Mouse (Mus musculus): Measurements from ENCODE around the gene Lrrc15. TPM values are rescaled to one million over a fixed set of nuclear protein-coding genes. Genes with fewer than 3 reads are reported as not detected.

Gene Lrrc15
- under 1 TPM; 0.42 to 0.70 TPM for total RNA-seq (2021)
- long read RNA-seq, experiment 1, result 0 reads
- long read RNA-seq, experiment 2, result 0 reads

DNA sequence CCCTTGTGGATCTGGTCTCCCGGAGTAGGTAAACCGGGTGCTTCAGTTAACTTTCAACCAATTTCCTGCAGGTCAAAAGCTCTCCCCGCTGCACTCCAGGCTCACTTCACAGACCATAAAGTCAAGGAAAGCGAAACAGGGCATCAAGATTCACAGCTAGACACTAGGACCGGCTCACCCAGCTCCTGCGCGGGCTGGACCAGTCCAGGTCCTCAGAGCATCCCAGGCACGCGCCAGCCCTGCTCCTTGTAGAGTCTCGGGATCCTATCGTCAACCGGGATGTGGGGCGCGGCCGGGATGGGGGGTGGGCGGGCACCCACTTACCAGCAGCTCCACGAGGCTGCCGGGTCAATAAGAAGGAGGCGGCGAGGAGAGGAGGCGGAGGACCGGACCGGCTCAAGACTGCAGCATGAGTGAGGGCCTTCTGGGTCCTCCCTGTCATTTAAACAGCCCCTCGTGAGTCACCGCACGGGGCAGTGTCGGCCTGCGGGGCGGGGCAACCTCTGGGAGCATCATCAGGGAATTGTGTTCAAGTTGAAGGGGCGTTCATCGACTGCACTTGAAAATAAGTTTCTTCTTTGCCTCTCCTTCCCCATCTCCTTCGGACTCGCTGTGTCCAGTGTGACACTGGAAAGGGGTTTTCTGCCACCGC is at the start of gene Lrrc15:
TSS of gene Lrrc15 (minus strand) at position 413 of the 652 bp plus-strand sequence.
- peak; percentile 30 for DNase-seq
- intact Hi-C loops (cut with DNase I; ENCODE audit: low total_unique reads), result no loop called here

DNA sequence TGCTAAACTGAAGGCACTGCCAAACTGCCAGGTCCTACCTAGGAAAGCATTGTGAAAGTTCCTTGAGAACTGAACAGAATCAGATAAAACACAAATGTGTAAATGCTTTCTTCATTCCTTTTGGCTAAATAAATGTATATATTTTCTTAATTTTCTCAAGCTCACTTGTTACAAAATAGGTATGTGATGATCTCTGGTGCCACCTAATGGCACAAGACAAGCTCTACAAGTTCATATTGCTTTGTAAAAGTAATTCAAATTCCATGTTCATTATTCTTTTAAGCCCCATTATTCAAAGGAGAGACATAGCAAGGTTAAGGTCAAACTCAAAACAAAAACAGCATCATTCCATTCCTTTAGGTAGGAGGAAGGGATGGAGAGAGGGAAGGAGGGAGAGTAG is 31.2 kb upstream of the Lrrc15 start:
- intact Hi-C loops (cut with DNase I; ENCODE audit: low total_unique reads), result loop anchor here (2.0 kb wide), 1 partner anchor 59 kb away; no protein-coding TSS in a partner anchor
- no peak for DNase-seq

DNA sequence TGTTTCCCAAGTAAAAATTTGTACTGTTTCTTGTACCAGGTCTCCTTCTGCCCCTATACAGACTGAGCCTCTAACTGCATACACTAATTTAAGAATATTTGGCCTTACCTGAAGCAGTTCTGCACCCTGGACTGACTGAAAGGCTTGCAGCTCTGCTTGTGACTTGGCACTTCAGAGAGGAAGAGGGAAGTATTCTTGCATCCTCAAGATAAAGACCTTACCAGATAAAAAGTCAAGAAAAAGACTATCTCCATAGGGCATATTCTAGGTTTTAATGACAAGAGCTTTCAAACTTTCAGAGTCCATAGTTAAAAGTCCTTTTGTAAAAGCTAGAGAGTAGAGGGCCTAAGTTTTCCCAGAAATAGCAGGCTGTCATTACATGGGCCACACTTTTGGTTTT is 27.6 kb upstream of the Lrrc15 start, which contains the start of gene Gp5:
TSS of gene Gp5 (minus strand) at position 133 of the 400 bp plus-strand sequence.
- intact Hi-C loops (cut with DNase I; ENCODE audit: low total_unique reads), result no loop called here
- DNase-seq, result no peak

GRCm38 (mm10) chr16:30310171-30310515 is 27.1 kb upstream of the Lrrc15 start:
- no peak for DNase-seq
- intact Hi-C loops (cut with DNase I; ENCODE audit: low total_unique reads), result no loop called here

GRCm38 (mm10) chr16:30309395-30310170 is 26.5 kb upstream of the Lrrc15 start:
- intact Hi-C loops (cut with DNase I; ENCODE audit: low total_unique reads), result no loop called here
- DNase-seq, result no peak

DNA sequence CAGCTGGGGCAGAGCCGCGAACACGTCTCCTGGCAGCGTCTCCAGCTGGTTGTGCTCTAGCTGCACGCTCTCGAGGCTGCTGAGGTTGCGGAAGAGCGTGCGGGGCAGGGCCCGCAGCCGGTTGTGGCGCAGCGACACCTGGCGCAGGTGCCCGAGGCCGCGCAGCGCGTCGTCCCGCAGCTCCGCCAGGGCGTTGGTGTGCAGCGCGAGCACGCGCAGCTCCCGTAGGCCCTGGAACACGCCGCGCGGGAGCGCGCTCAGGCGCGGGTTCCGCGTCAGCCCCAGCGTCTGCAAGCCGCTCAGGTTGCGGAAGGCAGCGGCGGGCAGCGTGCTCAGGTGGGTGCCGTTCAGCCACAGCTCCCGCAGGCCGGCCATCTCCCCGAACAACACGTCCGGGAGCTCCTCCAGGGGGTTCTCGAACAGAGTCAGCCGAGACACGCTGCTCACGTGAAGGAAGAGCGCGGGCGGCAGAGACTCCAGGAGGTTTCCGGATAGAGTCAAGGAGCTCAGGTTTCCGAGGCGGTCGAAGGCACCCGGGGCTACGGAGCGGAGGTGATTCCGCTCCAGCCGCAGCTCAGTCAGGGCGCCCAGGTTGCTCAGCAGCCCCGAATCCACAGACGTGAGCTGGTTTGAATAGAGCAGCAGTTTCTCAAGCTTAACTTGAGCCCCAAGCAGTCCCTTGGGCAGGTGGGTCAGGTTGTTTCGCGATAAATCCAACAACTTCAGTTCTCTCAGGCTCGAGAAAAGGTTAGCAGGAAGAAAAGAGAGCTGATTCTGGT is 25.7 kb upstream of the Lrrc15 start:
- intact Hi-C loops (cut with DNase I; ENCODE audit: low total_unique reads), result no loop called here
- DNase-seq, result no peak

GRCm38 (mm10) chr16:30307961-30308615 is 25.0 kb upstream of the Lrrc15 start:
- intact Hi-C loops (cut with DNase I; ENCODE audit: low total_unique reads), result no loop called here
- DNase-seq, result no peak

- DNase-seq, result no peak
- intact Hi-C loops (cut with DNase I; ENCODE audit: low total_unique reads), result no loop called here
Measured at GRCm38 (mm10) chr16:30307306-30307705, 24.2 kb upstream of the Lrrc15 start.

DNA sequence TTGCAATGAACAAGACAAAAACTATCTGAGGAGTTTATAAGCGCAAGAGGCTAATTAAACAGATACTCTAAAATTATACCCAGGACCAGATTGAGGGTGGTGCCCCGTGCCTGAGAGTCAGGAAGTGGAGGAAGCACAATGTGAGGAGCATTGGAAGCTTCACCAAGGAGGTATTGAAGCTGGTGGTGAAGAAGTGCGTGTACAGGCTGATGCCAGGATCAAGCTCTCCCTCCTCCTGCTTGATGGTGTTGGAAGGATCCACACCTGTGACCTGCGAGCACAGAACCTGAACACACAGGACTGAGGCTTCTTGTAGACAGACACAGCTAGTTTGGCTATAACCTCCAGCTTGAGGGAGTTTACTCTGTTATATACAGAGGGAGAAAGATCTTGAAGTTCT is 23.0 kb upstream of the Lrrc15 start:
- intact Hi-C loops (cut with DNase I; ENCODE audit: low total_unique reads), result no loop called here
- no peak for DNase-seq

DNA sequence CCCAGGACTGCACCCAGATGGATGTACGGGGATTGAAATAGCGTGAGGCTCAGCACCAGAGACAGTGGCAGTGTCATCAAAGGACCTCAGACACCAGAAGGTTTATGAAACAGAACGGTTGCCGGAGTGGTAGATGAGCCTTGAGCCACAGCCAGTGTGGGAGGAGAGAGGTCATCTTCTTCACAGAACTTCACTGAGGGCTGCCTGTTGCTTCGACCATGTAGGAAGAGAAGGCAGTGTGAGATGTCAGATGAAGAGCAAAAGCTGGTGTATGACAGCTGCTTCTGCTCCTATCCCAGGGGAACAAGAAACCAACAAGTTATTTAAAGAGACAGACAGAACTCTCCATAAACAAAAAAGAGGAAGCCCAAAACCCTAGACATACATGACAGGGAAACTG is 21.2 kb upstream of the Lrrc15 start:
- intact Hi-C loops (cut with DNase I; ENCODE audit: low total_unique reads), result no loop called here
- no peak for DNase-seq

- intact Hi-C loops (cut with DNase I; ENCODE audit: low total_unique reads), result no loop called here
- DNase-seq, result no peak
Measured at GRCm38 (mm10) chr16:30303411-30303810, 20.4 kb upstream of the Lrrc15 start.

GRCm38 (mm10) chr16:30302686-30303085 is 19.6 kb upstream of the Lrrc15 start:
- intact Hi-C loops (cut with DNase I; ENCODE audit: low total_unique reads), result no loop called here
- no peak for DNase-seq

GRCm38 (mm10) chr16:30299711-30300277 is 16.7 kb upstream of the Lrrc15 start:
- no peak for DNase-seq
- intact Hi-C loops (cut with DNase I; ENCODE audit: low total_unique reads), result no loop called here

- intact Hi-C loops (cut with DNase I; ENCODE audit: low total_unique reads), result no loop called here
- no peak for DNase-seq
Measured at GRCm38 (mm10) chr16:30297450-30297849, 14.4 kb upstream of the Lrrc15 start.

DNA sequence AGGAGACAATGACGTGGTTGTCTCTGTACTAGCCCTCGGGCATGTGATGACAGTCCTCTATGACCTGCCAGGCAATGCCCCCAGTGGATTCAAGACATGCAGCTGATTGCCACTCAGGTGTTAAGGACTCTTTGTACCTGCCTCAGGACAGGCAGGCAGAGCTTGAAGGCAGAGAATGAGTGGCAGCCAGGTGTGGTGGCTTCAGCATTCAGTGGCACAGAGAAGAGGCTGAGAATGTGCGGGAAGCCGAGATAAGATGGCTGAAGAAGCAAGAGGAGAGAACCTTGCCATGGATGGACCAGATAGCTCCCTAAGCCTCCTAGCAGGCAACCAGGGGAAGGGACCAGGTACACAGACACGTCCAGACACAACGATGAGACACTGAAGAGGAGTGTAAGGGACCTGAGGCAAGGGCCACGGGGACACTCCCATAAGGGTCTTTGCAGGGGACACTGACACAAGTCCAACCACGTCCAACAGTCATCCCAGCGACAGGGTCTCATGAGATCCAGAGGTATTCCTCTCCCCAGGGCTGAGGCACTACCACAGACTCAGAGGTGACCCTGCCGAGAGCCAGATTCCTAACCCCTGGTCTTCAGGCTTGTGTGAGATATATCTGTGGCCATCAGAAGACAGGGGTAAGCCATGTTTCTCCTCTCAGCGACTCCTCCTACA is 13.7 kb upstream of the Lrrc15 start:
- DNase-seq, result no peak
- intact Hi-C loops (cut with DNase I; ENCODE audit: low total_unique reads), result no loop called here

DNA sequence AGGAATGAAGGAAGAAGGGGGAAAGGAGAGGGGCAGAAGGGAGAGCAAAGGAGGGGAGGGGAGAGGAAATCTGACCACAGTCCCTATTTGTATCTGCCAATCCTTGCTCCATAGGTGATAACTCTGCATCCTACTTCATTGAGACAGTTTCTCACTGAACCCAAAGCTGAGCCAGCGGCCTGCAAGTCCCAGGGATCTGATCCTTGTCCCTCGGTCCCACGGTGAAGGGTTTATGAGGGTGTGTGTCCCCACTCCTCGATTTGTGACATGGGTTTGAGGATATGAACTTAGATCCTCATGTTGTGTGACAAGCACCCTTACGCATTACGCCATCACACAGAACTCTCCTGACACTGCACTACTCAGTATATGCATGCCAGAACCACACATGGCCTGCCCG is 12.1 kb upstream of the Lrrc15 start:
- intact Hi-C loops (cut with DNase I; ENCODE audit: low total_unique reads), result no loop called here
- no peak for DNase-seq

- intact Hi-C loops (cut with DNase I; ENCODE audit: low total_unique reads), result no loop called here
- no peak for DNase-seq
Measured at GRCm38 (mm10) chr16:30290436-30290835, 7.4 kb upstream of the Lrrc15 start.

DNA sequence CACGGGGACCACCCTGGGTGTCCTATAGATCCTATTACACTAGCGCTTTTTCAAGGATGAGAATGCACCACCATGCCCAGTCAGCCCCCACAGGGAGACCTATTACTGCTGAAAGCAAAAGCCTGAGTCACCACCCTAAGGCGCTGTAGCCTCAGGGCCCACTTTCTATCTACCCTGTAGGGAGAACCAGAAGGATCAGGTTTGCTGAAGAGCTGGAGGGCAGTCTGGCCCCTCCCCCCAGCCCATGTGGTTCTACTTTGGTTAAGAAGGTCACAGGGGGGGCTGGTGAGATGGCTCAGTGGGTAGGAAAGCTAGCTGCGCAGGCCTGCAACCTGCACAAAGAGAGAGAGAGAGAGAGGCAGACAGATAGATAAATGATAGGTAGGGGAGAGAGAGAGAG is 2.6 kb upstream of the Lrrc15 start:
- intact Hi-C loops (cut with DNase I; ENCODE audit: low total_unique reads), result no loop called here
- no peak for DNase-seq

GRCm38 (mm10) chr16:30283743-30284337 is 784 bp upstream of the Lrrc15 start:
- intact Hi-C loops (cut with DNase I; ENCODE audit: low total_unique reads), result no loop called here
- peak; percentile 28 for DNase-seq

Measured in gastrocnemius, postnatal 14 days (tissue).